Mouse (Mus musculus) neural tube, embryonic 11.5 days (tissue): ENCODE results near the gene Gtf2f1. TPM values are rescaled to one million over a fixed set of nuclear protein-coding genes. Genes with fewer than 3 reads are reported as not detected.

Experiments used
- ATAC-seq: fragments of 200-750 bp; cut with Nextera tagmentation; 2 replicates; pipeline ENCODE4 v1.8.0; 2017; ENCODE audit warnings: moderate number of reproducible peaks, mild to moderate bottlenecking, moderate TSS enrichment, moderate library complexity; ENCODE audit not compliant: insufficient read depth, low FRiP score, low TSS enrichment
- DNase-seq: peaks from one replicate; pipeline ENCODE4 v3.0.0-alpha.2; 2015; ENCODE audit warnings: low spot score
- H3K27ac ChIP-seq: fragments of 300-500 bp; sonication (generic); 2 replicates; pipeline ENCODE4 v1.5.1; 2014; ENCODE audit warnings: low read depth, mild to moderate bottlenecking, low read length
- H3K27me3 ChIP-seq: fragments of 300-500 bp; sonication (generic); 2 replicates; pipeline ENCODE4 v1.6.1; 2014; ENCODE audit warnings: mild to moderate bottlenecking, low read length, mixed read lengths; ENCODE audit not compliant: control insufficient read depth, insufficient read depth
- H3K36me3 ChIP-seq: fragments of 300-500 bp; sonication (generic); 2 replicates; pipeline ENCODE4 v1.6.1; 2014; ENCODE audit warnings: mild to moderate bottlenecking, low read length, moderate library complexity, mixed read lengths; ENCODE audit not compliant: control insufficient read depth, insufficient read depth
- H3K4me1 ChIP-seq: fragments of 300-500 bp; sonication (generic); 2 replicates; pipeline ENCODE4 v1.6.1; 2014; ENCODE audit warnings: low read length, mixed read lengths; ENCODE audit not compliant: control insufficient read depth, insufficient read depth
- H3K4me2 ChIP-seq: fragments of 300-500 bp; sonication (generic); 2 replicates; pipeline ENCODE4 v1.6.1; 2014; ENCODE audit warnings: low read depth, mild to moderate bottlenecking, moderate library complexity
- H3K4me3 ChIP-seq: fragments of 300-500 bp; sonication (generic); 2 replicates; pipeline ENCODE4 v1.5.1; 2014; ENCODE audit warnings: low read depth, low read length
- H3K9ac ChIP-seq: fragments of 300-500 bp; sonication (generic); 2 replicates; pipeline ENCODE4 v1.6.1; 2014; ENCODE audit warnings: mild to moderate bottlenecking, low read length
- H3K9me3 ChIP-seq: fragments of 300-500 bp; sonication (generic); 2 replicates; pipeline ENCODE4 v1.6.1; 2016; ENCODE audit warnings: low read length; ENCODE audit not compliant: control insufficient read depth
- WGBS: fragments of 180-500 bp; shearing (Covaris S2); extraction: QIAGEN DNeasy Blood & Tissue Kit; methylation state at CpG from one replicate; pipeline ENCODE4 v1.1.7; 2014; 5-methylcytosine and 5-hydroxymethylcytosine counted together
- polyA plus RNA-seq: library from polyadenylated mRNA; unstranded; fragments of >200 nt; fragmentation: Nextera tagmentation; extraction: Ambion mirVana; gene quantifications from 2 replicates; pipeline ENCODE4 v1.2.1, GENCODE M21; 2014

The Gtf2f1 gene
- polyA plus RNA-seq, 1 experiment from 2014 or later = 85.0 TPM

DNA sequence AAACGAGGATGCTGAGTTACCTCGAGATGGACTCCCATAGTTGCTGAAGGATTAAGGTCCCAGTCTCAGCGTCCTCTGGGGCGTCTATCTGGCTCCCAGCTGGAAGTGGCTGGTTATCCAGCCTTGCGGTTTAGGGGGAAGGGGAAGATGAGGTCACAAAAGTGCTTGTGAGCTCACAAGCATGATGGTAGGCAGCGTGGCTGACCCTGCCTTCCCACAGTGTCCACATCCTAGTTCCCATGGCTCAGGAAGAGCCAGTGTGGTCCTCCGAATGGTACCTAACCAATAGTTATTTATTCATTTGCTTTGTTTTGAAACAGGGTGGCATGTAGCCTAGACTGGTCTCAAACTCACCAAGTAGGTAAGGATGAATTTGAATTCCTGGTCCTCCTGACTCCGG, 30.5 kb upstream of the Gtf2f1 start, which contains the start of gene Slc25a41:
TSS of gene Slc25a41 (minus strand) at position 101 of the 400 bp plus-strand sequence.
- no peak within 1 kb of the TSS for H3K4me2 ChIP-seq
- peaks cover 3% of the 10 kb centered on the region; the same call in 1 of the 2 replicates for H3K27me3 ChIP-seq
- DNase-seq = no peak
- WGBS = 74% methylated on average over 8 of the region's 8 CpGs
- H3K4me1 ChIP-seq = no peaks in the 10 kb centered on the region
- no peak within 1 kb of the TSS for H3K4me3 ChIP-seq
- no peak within 1 kb of the TSS for H3K27ac ChIP-seq
- no peak for ATAC-seq
- H3K9me3 ChIP-seq = no peaks in the 10 kb centered on the region
- no peaks in the 10 kb centered on the region for H3K36me3 ChIP-seq
- H3K9ac ChIP-seq = no peak within 1 kb of the TSS

DNA sequence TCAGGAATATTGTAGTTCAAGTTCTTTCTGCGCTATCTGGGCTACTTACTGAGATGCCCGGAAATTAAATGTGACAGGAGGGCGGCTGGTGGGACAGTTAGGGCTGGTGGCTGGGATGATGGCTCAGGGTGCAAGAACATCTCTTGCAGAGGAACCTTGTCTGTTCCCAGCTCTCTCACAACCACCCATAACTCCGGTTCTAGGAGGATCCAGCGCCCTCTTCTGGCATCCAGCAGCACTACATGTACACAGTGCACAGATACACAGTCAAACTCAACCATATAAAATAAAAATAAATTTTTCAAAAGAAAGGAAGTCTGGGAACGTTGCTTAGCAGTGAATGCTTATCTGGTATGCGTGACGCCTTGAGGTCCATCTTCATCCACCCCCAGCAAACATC, 27.9 kb upstream of the Gtf2f1 start:
- Histone ChIP-seq H3K4me3 (no peak overlapping the region), H3K27me3 (peaks cover 3% of the 10 kb centered on the region; the same call in 1 of the 2 replicates), H3K4me2 (no peak overlapping the region), H3K4me1 (no peaks in the 10 kb centered on the region), H3K9ac (no peak overlapping the region), H3K9me3 (no peaks in the 10 kb centered on the region), H3K27ac (no peak overlapping the region), H3K36me3 (no peaks in the 10 kb centered on the region)
- ATAC-seq = no peak
- no peak for DNase-seq
- WGBS = 39% methylated on average over 8 of the region's 8 CpGs

DNA sequence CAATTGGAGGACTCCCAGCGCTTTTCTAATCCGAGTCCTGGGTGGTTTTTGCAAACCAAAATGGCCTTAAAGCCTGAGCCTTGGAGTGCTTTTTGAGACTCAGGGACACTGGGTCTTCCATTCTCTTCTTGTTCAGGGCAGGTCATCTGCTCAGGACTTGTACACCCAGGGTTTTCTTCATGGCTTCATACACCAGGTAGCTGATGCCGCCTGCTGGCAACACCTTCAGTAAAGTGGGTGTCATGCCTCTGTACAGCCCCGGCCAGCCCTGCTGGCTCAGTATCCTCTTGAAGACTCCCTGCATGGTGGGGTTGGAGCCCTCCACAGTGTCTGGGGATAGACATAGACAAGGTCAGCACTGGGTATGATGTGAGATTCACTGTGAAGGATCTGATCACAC, 21.8 kb upstream of the Gtf2f1 start:
- H3K4me2 ChIP-seq = no peak overlapping the region
- no peak overlapping the region for H3K4me3 ChIP-seq
- 91% methylated on average over 4 of the region's 4 CpGs for WGBS
- peaks cover 11% of the 10 kb centered on the region for H3K4me1 ChIP-seq
- H3K36me3 ChIP-seq = peaks cover 4% of the 10 kb centered on the region
- DNase-seq = no peak
- peak overlapping the region; percentile 63 for H3K9ac ChIP-seq
- ATAC-seq = no peak
- no peaks in the 10 kb centered on the region for H3K27me3 ChIP-seq
- H3K9me3 ChIP-seq = no peaks in the 10 kb centered on the region
- H3K27ac ChIP-seq = no peak overlapping the region

DNA sequence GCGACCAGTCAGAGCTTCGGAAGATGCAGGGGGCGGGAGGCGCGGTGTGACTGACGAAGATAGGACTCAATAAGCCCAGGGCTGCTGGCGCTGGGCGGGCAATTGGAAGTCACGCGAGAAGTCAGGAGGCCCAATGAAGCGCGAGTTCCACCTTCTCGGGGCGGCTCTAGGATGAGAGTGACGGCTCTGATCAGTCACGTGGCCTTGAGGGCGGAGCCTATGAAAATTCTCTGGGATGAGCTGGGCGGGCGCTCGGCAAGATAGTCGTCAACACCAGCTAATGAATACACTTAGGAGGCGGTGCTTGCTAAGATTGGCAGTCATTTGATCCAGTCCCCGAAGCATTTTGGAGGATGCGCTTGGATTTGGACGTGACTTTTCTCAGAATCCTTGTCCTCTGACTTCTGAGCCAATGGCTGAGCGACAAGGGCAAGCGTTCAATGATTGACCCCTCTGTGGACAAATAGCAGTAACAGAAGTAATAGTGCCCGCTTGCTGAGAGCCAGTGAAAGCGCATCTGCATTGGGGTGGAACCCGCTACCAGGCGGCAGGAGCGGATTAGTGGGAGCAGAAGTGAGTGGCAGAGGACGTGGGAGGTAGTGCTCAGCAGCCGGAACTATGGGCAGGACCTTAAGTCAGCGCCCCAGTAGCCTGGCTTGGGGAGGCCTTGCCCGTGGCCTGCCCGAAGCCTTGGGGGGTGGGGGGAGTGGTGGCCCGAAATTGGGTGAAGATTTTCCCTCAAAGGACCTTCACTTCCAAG, 20.8 kb upstream of the Gtf2f1 start:
- Histone ChIP-seq H3K4me3 (peak overlapping the region; percentile 96), H3K9ac (peak overlapping the region; percentile 63), H3K4me2 (peak overlapping the region; percentile 49), H3K9me3 (no peaks in the 10 kb centered on the region), H3K27me3 (no peaks in the 10 kb centered on the region), H3K27ac (peak overlapping the region; percentile 46; the same call in 1 of the 2 replicates), H3K36me3 (peaks cover 11% of the 10 kb centered on the region), H3K4me1 (peaks cover 11% of the 10 kb centered on the region)
- under 1% methylated on average over 38 of the region's 38 CpGs for WGBS
- DNase-seq = peak; percentile 99
- peak; percentile 99 for ATAC-seq

DNA sequence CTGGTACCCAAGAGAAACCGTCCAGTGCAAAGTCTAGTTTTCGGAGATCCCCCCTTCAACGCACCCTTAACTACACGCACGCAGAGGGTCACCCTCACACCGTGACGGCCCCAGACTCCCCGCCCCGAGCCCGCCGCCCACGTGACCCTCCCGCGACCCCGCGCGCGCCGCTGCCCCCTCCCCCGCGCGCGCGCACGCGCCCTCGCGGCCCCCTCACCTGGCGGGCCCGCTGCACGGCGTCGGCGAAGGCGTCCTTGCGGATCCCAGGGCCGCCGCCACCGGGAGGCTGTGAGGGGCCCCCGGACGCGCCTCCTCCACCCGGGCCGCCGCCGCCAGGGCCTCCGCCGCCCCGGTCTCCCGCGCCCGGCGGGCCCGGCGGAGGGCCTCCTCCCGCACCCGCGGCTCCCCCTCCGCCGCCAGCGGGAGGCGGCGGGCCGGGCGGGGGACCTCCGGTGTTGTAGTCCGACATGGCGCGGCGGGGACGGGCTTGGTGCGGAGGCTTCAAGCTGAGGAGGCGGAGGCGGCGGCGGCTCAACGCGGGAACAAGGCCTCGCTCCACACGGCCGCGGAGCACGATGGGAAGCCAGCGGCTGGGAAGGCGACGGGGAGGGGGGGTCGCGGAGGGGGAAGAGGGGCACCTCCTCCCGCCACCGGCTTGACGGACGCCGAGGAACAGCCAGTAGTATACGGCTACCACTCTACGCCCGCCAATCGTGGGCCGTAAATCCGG, 20.0 kb upstream of the Gtf2f1 start, which contains the start of gene Khsrp:
TSS of gene Khsrp (minus strand) at position 592 of the 730 bp plus-strand sequence.
- Histone ChIP-seq H3K4me2 (peak within 1 kb of the TSS; percentile 86), H3K36me3 (peaks cover 14% of the 10 kb centered on the region), H3K4me3 (peak within 1 kb of the TSS; percentile 96), H3K4me1 (peaks cover 11% of the 10 kb centered on the region), H3K27ac (peak within 1 kb of the TSS; percentile 91), H3K9ac (peak within 1 kb of the TSS; percentile 99), H3K27me3 (no peaks in the 10 kb centered on the region), H3K9me3 (no peaks in the 10 kb centered on the region)
- WGBS = under 1% methylated on average over 65 of the region's 99 CpGs
- DNase-seq (peak; percentile 55), ATAC-seq (peak; percentile 2; the same call in 1 of the 2 replicates)

DNA sequence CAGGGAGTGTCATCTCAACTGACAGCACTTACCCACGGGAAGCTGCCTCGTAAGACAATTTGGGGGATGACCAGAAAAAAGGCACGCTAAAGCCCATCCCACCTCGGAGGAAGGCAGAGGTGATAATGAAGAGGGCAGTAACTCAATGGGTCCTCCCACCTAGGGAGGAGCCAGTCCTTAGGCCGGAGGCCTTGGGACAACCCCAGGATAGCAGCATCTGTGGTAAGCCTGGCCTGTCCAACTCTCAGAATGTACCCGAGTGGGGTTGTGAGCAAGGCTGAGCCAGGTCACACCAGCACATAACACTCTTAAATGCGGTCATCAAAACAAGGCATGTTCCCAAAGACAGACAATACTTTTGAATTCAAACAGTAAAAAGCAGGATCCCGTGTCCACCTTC, 18.6 kb upstream of the Gtf2f1 start:
- H3K27ac ChIP-seq = no peak overlapping the region
- 34% methylated on average over 8 of the region's 8 CpGs for WGBS
- peaks cover 26% of the 10 kb centered on the region for H3K36me3 ChIP-seq

DNA sequence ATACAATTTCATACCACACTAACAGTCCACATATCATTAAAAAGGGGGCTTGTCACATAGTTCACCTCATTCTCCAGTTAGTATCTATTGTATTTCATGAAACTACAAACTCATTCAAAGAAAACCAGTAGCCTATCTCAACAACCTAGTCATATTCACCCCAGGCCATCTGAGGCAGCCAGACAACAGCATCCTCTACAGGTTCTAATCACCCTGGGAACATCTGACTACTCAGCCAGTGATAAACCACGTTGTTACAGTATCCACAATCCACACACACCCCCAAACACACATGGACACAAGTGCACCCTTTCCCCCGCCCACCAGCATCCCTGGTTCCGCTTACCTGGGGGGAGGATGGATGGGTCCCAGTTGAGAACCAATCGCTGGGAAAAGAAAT, 16.4 kb upstream of the Gtf2f1 start:
- DNase-seq (no peak), ATAC-seq (no peak)
- Histone ChIP-seq H3K4me1 (peaks cover 11% of the 10 kb centered on the region), H3K27me3 (no peaks in the 10 kb centered on the region), H3K9ac (no peak overlapping the region), H3K9me3 (no peaks in the 10 kb centered on the region), H3K27ac (no peak overlapping the region), H3K4me2 (no peak overlapping the region), H3K36me3 (peaks cover 44% of the 10 kb centered on the region), H3K4me3 (no peak overlapping the region)
- 97% methylated on average over 4 of the region's 4 CpGs for WGBS

More for the DNA sequence above, 18.6 kb upstream of the Gtf2f1 start:
- H3K4me3 ChIP-seq = peak overlapping the region; percentile 96
- H3K4me1 ChIP-seq = peaks cover 11% of the 10 kb centered on the region
- H3K9ac ChIP-seq = peak overlapping the region; percentile 99
- ATAC-seq (no peak), DNase-seq (no peak)
- H3K4me2 ChIP-seq = peak overlapping the region; percentile 86
- H3K9me3 ChIP-seq = no peaks in the 10 kb centered on the region
- no peaks in the 10 kb centered on the region for H3K27me3 ChIP-seq

DNA sequence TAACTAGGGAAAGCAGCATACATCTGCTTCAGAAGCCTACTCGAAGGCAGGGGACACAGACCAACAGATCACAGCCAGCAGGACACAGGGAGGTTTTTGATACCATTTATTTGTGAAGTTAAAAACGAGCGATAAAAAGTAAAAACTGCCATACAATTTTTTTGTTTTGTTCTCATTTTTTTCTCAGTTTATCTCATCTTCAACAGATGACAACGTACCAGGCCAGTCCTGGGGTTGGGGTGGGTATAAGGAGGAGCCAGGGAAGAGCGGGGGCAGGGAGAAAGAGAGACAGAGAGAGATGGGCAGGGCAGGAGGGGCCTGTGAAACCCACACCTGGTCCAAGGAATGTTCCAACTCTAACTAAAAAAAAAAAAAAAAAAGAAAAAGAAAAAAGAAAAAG, 9.9 kb upstream of the Gtf2f1 start:
- WGBS = 90% methylated on average over 5 of the region's 5 CpGs
- H3K36me3 ChIP-seq = peaks cover 38% of the 10 kb centered on the region
- H3K4me2 ChIP-seq = no peak overlapping the region

More for the DNA sequence above, 9.9 kb upstream of the Gtf2f1 start:
- Histone ChIP-seq H3K27me3 (no peaks in the 10 kb centered on the region), H3K9ac (no peak overlapping the region), H3K9me3 (no peaks in the 10 kb centered on the region), H3K4me3 (no peak overlapping the region), H3K4me1 (no peaks in the 10 kb centered on the region), H3K27ac (no peak overlapping the region)
- no peak for ATAC-seq
- DNase-seq = no peak
